Mouse (Mus musculus): Measurements from ENCODE around the gene Timm8a1. TPM values are rescaled to one million over a fixed set of nuclear protein-coding genes. Genes with fewer than 3 reads are reported as not detected.

Gene Timm8a1
- 217 and 240 TPM in 2 replicates for total RNA-seq (2012; rRNA removed)
- 100 to 1,000 TPM; 267 to 449 TPM for polyA plus RNA-seq (2012; ENCODE audit: insufficient read depth in 1 of 2, insufficient read length in 2 of 2, low read depth in 1 of 2, low replicate concordance in 2 of 2, missing spikeins in 1 of 2)

DNA sequence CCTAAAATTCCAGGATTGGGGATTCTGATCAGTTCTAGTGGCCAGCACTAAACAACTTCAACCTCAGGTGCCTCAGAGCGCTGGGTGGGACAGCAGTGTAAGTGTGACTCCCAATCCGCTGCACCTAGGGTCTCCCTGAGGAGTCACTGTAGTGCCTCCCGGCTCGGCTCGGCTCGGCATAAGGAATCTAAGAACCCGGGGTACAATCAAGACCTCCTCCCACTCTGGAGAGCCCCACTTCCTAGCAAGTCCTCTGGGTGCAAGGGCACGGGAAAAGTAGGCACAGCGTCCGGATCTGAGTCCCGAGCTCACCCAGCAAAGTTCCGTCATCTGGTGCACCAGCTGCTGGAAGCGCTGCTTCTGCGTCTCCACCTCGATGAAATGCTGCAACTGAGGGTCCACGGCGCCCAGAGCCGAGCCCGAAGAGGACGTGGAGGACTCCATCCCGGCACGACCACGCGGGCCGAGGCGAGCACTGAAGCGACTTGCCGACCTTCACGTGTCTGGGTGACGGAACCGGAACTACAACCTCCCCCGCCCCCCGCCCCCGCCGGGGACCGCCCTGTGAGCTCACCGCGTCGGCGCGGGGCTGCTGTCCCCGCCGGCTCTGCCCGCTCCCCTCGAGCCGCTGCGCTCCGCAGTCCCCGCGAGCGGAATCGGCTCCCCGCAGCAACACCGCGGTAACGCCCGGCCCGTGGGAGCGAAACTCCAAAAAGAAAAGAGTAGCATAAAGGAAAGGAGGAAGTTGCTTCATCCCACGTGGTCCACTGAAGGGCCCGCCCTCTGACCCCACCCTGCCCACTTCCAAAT is at the start of gene Timm8a1:
Timm8a1 (minus strand) TSS at position 721 of the 810 bp plus-strand sequence.
- Histone ChIP-seq H3K9me3 (replicated peaks; ENCODE audit: insufficient read depth, low read length) (no peaks in the 10 kb centered on the region), H3K27ac (ENCODE audit: control insufficient read depth, low read depth, low read length) (peak within 1 kb of the TSS; percentile 99), H3K36me3 (ENCODE audit: control insufficient read depth in 1 of 2, insufficient read depth in 2 of 2, low read length in 2 of 2) (peaks cover 32 to 38% of the 10 kb centered on the region in 2 experiments), H3K4me3 (ENCODE audit: control insufficient read depth in 1 of 2, insufficient read depth in 1 of 2, low read depth in 2 of 2, low read length in 2 of 2) (peak within 1 kb of the TSS; percentile 92 to 97), H3K79me2 (ENCODE audit: control insufficient read depth, insufficient read depth, low read length, poor library complexity) (peaks cover 30% of the 10 kb centered on the region), H3K4me1 (ENCODE audit: control insufficient read depth in 1 of 2, insufficient read depth in 2 of 2, low read length in 2 of 2) (peaks cover 3 to 9% of the 10 kb centered on the region in 2 experiments; a peak in 3 of 4 replicates), H3K27me3 (ENCODE audit: control insufficient read depth in 1 of 2, insufficient read depth in 2 of 2, low read length in 2 of 2) (no peaks in the 10 kb centered on the region), H3K9ac (ENCODE audit: control insufficient read depth, low read depth, low read length, poor library complexity, severe bottlenecking) (peak within 1 kb of the TSS; percentile 99)
- DNase-seq (ENCODE audit: low read depth, low spot score): peak; percentile 95
- TF ChIP-seq MYC (IDR thresholded peaks at IDR 0.05; ENCODE audit: low read depth, low read length) (peak; percentile 97), SMC3 (IDR thresholded peaks at IDR 0.05; ENCODE audit: low read depth, low read length) (no peak), MAX (IDR thresholded peaks at IDR 0.05; ENCODE audit: low read length) (peak; percentile 90), NRF1 (IDR thresholded peaks at IDR 0.05; ENCODE audit: insufficient read depth, low read depth, low read length, poor library complexity, severe bottlenecking) (peak; percentile 55), TAL1 (IDR thresholded peaks at IDR 0.05; ENCODE audit: low read length) (no peak), TBP (IDR thresholded peaks at IDR 0.05; ENCODE audit: low read depth, low read length) (peak; percentile 43; the same call in 1 of the 2 replicates), RAD21 (IDR thresholded peaks at IDR 0.05; ENCODE audit: low read depth, low read length) (no peak), TCF12 (IDR thresholded peaks at IDR 0.05; ENCODE audit: low read depth, low read length) (no peak), USF2 (IDR thresholded peaks at IDR 0.05; ENCODE audit: borderline replicate concordance in 1 of 2, insufficient read depth in 1 of 2, low read depth in 1 of 2, low read length in 2 of 2) (peak in 1 of 2 experiments; percentile 55; a peak in 1 of 4 replicates), RCOR1 (IDR thresholded peaks at IDR 0.05; ENCODE audit: low read depth, low read length) (no peak), ETS1 (IDR thresholded peaks at IDR 0.05; ENCODE audit: low read depth, low read length) (no peak; the same call in 1 of the 2 replicates), SIN3A (IDR thresholded peaks at IDR 0.05; ENCODE audit: low read length) (peak; percentile 75), UBTF (IDR thresholded peaks at IDR 0.05; ENCODE audit: borderline replicate concordance, insufficient read depth, low read depth, low read length) (no peak), MYB (IDR thresholded peaks at IDR 0.05; ENCODE audit: low read depth, low read length) (no peak), CHD2 (IDR thresholded peaks at IDR 0.05; ENCODE audit: low read length) (no peak), ELF1 (IDR thresholded peaks at IDR 0.05; ENCODE audit: low read depth, low read length) (peak; percentile 28; the same call in 1 of the 2 replicates), POLR2AphosphoS2 (IDR thresholded peaks at IDR 0.05; ENCODE audit: low read length) (peak; percentile 99), ZC3H11A (IDR thresholded peaks at IDR 0.05; ENCODE audit: low read depth, low read length) (no peak), USF1 (IDR thresholded peaks at IDR 0.05; ENCODE audit: low read depth, low read length) (peak; percentile 91), MAZ (IDR thresholded peaks at IDR 0.05; ENCODE audit: low read depth, low read length) (peak; percentile 24; the same call in 1 of the 2 replicates), MAFK (IDR thresholded peaks at IDR 0.05; ENCODE audit: borderline replicate concordance, low read depth, low read length) (no peak), ZNF384 (IDR thresholded peaks at IDR 0.05; ENCODE audit: low read depth, low read length) (no peak), EP300 (IDR thresholded peaks at IDR 0.05; ENCODE audit: low read depth in 1 of 2, low read length in 2 of 2) (no peak), ZKSCAN1 (IDR thresholded peaks at IDR 0.05; ENCODE audit: low read depth, low read length) (no peak), JUND (IDR thresholded peaks at IDR 0.05; ENCODE audit: low read depth, low read length) (no peak), E2F4 (IDR thresholded peaks at IDR 0.05; ENCODE audit: borderline replicate concordance, low read depth, low read length) (peak; percentile 90; the same call in 1 of the 2 replicates), POLR2A (IDR thresholded peaks at IDR 0.05; ENCODE audit: control insufficient read depth in 1 of 2, insufficient read depth in 1 of 2, low read depth in 1 of 2, low read length in 2 of 2, poor library complexity in 1 of 2) (peak in 1 of 2 experiments; percentile 89; a peak in 2 of 4 replicates), CHD1 (IDR thresholded peaks at IDR 0.05; ENCODE audit: low read depth, low read length) (no peak), MXI1 (IDR thresholded peaks at IDR 0.05; ENCODE audit: low read depth, low read length) (peak; percentile 85), ZMIZ1 (IDR thresholded peaks at IDR 0.05; ENCODE audit: low read depth, low read length) (peak; percentile 62; the same call in 1 of the 2 replicates), BHLHE40 (IDR thresholded peaks at IDR 0.05; ENCODE audit: borderline replicate concordance, low read depth, low read length) (no peak; the same call in 1 of the 2 replicates), CTCF (IDR thresholded peaks at IDR 0.05 in 2 of 3, conservative IDR thresholded peaks at IDR 0.05 in 1 of 3; ENCODE audit: control insufficient read depth in 1 of 3, insufficient read depth in 1 of 3, low read depth in 2 of 3, low read length in 3 of 3, poor library complexity in 1 of 3, severe bottlenecking in 1 of 3) (no peak), KAT2A (conservative IDR thresholded peaks at IDR 0.05; ENCODE audit: low read depth, low read length) (no peak), POLR2AphosphoS5 (IDR thresholded peaks at IDR 0.05; ENCODE audit: borderline replicate concordance, low read depth, low read length) (no peak), GABPA (IDR thresholded peaks at IDR 0.05; ENCODE audit: low read depth, low read length) (no peak)
